Mouse (Mus musculus) urinary bladder, adult 2 months (tissue): ENCODE data around the gene Ttc17. TPM values are rescaled to one million over a fixed set of nuclear protein-coding genes. Genes with fewer than 3 reads are reported as not detected.

Source experiments
- DNase-seq: peaks from one replicate; pipeline ENCODE4 v3.0.0; 2022; ENCODE audit warnings: low spot score
- polyA plus RNA-seq: library from polyadenylated mRNA; depleted of rRNA; stranded (reverse); fragments of >200 nt; gene quantifications from 2 replicates; pipeline ENCODE4 v1.2.3, GENCODE M21; 2012

Ttc17 gene
- polyA plus RNA-seq, 1 experiment, result 17.8 TPM

DNA sequence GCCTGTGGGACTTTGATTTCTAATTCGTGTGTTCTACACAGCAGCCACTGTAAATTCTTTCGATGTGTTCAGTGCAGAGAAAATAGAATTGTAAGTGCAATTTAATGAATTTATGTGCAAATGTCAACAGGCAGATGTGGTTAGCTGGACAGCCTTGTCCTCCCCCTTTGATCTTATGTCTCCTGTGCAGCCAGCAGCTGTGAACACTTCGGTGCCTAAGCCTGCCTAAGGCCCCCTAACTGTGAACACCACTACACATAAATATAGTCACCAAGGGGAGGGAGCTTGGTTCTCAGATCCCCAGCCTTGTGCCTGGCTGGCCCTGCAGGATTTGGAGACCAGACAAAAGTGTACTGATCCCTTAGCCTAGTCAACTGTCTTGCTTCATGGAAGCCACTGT, 109.0 kb downstream of the Ttc17 start:
- DNase-seq, result no peak

DNA sequence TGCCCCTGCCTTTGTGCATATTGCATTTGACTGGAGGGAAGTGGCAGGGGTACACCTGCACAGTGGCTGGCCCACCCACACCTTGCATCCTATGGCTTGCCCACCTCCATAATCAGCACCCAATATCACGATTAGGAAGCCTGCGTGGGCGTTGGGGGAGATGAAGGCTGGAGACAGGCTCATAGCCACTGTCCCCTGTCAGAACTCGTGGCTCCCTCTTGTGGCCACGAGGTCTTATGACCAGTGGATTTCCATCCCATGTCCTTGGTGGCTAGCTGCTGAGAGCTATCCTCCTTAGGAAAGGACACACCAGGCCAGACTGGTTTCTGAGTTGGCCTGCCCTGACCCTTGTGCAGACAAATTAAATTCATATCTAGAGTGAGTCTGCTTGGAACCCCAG, 116.0 kb downstream of the Ttc17 start:
- peak; percentile 44 for DNase-seq

DNA sequence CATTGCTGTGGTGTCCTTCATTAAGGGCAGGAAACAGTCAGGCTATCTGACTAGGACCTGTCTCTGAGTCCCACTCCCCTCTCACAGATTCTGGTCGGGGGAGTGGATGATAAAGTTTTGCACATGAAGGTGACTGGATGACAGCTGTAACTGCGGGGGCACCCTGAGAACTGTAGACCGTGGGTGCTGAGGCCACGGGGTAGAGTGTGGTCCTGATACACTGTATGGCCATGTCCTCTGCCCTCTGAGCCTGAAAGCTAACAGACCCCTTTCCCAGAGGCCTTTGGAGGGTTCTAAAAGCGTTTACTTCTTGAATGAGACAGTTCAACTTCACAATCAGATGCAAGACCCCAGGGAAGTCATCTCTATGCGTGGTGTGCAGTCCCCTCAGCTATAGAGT, 116.8 kb downstream of the Ttc17 start:
- no peak for DNase-seq

DNA sequence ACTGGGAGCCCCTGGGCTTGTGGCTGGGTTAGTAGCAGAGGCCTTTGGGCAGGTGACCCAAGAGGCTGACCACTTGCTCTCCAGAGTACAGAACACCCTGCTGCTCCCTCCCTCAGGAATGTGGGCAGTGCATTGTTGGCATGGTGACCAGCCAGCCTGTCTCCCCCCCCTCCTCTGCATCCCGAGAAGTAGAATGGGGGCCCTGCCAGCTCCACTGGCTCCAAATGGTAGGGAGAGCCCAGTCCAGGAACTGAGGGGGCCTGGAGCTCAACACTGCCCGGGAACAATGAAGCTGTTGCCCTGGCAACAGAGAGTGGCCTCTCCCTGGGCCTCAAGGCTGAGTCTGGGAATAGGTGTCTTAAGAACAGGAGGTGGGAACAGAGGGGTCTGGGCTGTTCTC, 117.3 kb downstream of the Ttc17 start:
- DNase-seq, result no peak

DNA sequence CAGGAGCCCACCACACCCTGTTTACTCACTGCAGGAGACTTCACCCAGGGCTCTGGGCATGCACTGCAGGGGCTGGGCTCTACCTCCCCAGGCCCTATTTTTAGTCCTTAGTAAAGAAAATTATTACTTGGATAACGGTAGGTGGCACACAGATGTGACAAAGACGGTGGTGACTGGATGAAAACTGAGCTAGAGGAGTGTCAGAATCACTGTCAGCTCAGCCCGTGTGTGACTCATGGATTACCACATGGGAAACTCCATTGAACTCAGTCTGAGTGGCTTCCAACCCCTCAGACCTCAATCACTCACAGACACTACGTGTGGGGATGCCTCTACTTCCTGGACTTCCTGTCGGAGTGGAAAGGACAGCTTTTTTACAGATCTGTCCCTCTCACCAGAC, 118.4 kb downstream of the Ttc17 start:
- DNase-seq, result no peak

DNA sequence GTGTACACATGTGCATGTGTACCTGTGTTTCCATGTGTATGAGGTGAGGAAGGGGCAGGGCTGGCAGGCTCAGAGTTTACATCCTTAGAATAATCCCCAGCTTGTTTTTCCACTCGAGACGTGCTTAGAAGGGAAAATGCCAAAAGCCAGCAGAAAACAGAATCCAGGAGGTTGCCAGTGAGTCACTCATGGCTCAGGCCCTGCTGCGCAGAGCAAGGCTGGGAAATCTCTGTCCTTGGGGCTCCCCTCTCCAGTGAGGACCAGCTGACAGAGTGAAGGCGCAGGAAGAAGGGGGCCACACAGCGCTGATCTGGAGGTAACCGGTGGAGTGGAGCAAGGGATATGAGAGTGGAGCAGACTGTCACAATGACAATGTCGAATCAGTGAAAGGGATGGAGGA, 119.1 kb downstream of the Ttc17 start:
- DNase-seq, result no peak

DNA sequence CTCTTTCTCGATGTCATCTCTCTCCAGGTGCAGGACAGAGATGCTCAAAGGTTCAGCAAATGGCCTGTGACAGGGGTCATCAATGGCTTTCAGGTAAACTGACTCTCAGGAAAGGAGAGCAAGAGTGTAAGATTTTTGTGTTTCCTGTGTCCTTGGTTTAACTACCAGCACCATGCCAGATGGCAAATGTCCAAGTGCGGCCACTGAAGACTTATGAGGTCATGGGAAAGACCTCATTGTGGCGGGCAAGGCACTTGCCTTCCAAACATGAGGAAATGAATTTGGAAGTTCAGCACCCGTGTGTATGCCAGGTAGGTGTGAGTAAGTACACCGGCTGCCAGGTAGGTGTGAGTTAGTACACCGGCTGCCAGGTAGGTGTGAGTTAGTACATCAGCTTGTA, 123.0 kb downstream of the Ttc17 start:
- DNase-seq, result no peak

DNA sequence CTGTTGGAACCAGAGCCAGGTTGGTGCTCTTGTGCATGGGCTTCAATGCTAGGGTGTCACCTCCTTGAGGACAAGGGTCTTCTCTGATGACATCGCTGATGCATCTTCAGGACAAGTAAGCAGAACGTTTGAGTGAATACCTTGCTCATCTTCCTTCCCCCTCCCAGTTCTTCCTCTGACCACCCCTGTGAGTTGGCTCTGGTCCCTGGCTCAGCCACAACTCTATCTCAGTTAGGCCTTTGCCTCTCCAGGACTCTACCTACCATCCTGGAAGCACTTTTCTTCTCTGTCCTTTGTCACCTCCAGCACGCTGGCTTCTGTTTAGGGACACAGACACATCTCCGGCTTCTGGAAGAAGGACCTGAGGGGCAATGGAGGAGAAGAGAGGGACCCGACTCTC, 126.9 kb downstream of the Ttc17 start:
- no peak for DNase-seq

DNA sequence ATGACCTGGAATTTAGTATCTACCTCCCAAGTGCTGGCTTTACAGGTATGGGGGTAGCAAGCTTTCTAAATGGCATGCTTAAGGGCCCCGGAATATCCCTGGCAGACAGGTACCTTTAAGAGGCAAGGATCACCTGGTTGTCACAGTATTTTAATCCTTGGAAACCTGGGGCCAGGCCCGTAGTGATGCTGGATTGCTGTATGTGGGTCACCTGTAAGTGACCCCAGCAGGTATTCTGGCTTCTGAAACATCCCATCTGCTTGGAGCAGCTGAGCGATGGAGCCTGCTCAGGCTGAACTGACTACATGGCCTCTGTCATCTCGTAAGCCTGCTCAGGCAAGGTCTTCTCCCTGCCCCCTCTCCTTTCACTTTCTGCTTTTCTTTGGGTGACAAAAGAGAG, 130.4 kb downstream of the Ttc17 start:
- DNase-seq, result no peak

DNA sequence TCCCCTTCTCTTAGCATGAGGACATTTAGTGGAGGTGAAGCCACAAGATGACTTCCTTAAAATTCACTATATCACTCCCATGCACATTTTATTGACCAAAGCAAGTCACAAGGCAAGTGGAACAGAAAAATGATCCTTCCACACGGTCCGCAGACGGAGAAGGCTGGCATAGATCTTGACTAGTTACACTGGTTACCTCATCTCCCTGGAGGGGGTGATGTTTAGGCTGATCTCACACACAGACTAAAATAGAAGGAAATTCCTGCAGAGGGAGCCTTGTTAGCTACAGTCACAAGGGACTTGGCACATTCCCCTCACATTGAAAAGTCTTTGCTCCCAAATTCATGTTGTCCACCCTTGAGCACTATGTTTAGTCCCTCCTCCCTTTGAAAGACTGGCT, 130.8 kb downstream of the Ttc17 start:
- DNase-seq, result no peak

DNA sequence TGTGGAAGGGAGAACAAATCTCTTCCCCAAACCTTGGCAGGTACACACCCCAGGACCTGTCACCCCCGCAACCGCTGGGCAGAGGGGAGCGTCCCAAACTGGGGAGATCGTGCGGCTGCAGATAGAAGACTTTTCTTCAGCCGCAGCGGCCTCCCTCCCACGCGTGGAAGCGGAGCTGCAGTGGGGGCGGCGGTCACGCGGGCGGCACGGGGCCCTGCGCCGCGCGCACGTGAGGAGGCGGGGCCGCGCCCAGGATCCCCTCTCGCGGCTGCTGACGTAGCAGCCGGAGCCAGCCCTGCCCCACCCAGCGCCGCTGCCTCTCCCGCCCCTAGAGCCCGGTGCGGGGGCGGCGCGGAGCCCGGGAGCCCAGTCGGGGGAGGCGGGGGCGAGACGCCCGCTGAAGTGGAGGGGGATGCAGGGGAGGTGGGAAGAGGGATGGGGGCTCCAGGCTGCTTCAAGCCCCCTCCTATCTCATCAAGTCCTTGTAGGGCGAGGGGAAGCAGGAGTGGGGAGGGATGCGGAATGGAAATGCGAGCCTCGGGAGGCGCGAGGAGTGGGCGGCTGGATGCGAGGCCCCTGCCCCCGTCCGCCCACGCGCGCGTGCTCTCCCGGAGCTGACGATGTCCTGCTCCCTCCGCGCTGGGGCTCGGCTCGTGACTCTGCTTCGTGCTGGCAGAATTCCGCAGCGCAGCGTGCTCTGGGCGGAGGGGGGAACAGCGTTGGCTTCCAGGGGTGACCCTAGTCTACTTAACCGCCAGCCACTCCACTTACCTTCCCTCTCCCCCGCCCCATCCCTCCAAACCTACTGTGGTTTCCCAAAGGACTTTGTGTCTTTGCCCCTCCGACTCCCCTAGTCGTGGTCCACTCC, 133.1 kb downstream of the Ttc17 start:
- peak; percentile 72 for DNase-seq

DNA sequence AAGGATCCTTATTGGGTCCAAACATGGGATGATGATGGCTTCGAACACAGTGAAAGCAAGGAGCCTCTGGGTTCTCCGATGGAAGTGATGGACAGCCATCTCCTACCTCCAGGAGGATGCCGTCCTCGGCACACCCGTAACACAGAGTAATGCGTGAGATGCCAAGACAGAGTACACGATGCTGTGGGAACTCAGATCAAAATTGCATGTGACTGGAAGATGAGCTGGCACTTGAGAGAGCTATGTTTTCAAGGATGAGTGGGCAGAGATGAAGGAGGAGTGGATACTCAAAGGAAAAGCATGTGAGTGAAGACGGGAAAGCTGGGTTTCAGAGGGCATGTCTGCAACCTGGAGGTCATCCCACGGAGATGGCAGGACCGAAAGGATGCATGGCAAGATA, 135.3 kb downstream of the Ttc17 start:
- no peak for DNase-seq

DNA sequence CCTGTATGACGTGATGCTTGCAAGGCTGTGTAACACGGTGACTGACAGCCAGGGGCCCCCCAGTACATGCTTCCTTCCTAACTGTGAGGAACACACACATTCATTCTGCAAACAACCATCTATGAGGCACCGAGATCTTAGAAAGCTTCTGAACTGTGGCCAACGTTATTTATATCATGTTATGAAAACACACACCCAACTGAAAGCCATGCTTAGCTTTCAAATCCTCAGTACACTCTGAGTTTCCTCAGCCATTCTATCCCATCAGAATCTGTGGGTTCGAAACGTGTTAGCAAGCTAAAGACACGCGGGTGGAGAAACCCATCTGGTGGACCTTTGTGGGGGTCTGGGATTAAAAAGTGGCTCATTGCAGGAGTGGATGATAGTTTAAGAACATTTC, 137.7 kb downstream of the Ttc17 start:
- DNase-seq, result no peak

DNA sequence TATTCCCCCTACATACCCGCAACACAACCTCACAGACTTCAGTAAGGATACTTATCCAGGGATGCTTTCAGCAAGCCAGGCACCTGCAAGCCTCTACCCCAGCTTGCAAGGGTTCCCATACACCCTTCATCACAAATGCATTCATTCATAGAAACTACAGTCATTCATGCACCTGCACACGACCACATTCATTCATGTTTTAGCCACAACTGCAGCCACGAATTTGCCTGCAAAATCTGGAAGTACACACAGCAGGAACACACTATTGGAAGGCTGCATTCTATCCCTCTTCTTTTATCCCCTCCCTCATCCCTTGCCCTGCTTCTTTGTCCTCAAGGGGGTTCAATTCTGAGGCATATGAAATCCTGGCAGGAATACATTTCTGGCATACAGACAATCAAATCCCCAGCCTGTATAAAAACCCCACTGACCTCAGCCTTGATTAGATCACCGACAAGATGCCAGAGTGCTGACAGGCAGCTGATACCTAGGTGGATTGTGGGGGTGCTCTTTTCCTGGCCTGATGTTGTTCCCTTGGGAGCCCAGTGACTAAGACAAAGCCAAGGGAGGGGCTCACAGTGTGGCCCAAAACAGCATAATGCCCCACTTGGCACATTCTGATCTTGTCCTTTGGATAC, 139.2 kb downstream of the Ttc17 start:
- no peak for DNase-seq

DNA sequence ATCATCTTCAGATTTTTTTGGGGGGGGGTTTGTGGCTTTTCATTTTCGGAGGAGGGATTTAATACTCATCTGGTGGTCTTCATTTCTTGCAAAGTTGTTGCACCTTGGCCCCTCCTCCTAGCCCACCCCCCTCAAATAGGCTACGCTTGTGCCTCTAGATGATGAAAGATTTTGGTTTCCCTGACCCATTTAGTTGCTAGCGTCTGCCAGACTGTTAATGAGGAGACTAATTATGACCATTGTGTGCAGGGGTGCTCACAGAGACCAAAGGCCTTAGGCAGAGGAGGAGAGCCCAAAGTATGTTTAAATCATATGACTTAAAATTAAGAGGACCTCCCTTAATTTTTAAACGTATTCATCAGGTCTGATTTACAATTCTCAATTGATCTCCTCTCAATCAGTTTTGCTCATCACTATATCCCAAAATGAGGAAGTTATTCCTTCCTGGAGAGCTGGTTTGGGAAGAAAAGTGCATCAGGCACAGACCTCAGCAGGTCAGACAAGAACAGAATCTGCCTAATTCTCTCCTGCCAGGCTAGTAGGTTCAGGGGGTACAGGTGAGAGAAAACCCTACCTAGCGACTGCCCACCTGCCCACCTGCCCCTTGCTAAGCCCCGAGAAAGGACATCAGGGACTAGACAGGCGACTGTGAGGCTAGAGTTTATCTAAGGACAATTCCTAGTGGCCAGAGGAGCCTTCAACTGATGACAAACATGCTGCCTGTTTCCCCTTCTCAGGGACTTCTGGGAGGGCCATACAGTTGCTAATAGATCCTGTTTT, 139.9 kb downstream of the Ttc17 start:
- no peak for DNase-seq

DNA sequence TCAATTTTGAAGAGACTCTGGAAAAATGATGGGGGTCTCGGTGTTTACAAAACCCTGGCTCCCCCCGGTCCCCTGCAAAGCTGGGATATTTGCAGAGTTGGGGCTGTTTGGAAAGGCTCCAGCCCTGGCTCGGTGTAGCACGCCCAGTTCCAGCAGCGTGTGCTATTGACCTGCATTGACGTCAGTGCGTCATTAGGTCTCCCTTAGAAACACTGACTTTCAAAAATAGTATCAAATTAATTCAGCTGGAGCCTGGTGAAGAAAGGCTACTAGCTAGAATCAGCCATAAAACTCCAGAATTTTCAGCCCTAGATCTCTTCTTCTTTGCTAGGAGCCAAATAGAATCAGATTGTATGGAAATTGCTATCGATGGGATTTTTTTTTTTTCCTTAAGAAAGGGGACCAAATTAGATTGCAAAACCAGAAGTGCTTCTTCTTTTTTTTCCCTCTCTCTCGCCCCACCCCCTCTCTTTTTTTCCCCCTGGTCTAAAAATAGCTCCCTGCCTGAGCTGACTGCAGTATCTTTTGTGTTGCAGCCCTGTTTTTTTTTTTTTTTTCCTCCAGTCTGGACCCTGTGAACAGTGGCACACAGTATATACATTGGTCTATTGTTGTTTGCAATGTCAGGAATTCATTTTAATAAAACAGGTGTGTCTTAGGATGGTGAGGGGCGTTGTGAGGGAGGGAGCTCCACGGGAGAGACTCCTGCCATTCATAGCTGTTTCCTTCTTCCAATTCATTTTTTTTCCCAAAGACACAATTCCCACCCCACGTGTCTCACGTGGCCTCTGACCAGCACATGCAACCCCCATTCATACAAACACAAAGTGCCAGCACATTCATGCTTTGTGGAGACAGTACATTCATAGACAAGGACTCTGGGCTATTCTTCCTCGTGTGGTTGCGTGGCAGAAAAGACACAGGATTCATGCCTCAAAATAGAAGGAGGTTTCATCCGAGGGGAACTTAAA, 141.0 kb downstream of the Ttc17 start:
- DNase-seq, result no peak

DNA sequence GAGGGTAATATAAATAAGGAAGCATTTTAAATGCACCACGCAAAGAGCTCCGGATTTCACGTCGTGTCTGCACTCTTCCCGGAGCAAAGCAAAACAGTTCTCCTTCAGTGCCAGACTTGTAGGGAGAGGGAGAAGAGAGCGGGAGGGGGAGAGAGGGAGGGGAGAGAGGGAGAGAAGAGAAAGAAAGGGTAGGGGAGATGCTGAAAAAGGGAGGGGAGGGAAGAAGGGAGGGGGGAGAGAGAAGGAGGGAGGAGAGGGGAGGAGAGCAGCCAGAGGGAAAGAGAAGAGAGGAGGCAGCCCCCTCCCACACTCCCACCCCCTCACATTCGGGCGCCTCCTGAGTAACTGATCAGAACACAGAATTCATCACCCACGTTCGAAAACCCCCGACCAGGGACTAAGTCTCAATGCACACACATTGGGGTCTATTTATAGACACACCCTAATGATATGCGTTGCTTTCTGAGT, 141.8 kb downstream of the Ttc17 start:
- DNase-seq, result no peak

DNA sequence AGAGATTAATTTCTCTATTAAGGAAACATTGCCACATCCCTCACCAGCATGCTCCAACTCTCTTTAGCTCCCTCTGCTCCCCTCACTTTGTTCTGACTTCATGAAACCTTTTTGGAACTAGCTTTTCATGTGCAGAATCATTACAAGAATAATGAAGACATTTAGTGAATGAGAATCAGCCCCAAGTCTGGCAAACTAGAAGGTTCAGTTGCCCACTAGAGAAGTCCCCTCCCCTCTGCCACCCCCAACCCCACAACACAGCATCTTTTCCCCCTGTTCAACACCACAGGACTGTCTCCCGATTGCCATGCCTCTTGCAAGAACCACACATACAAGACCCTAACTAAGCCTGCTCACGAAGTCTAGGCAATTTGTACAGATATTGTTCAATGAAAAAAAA, 142.5 kb downstream of the Ttc17 start:
- DNase-seq, result no peak

DNA sequence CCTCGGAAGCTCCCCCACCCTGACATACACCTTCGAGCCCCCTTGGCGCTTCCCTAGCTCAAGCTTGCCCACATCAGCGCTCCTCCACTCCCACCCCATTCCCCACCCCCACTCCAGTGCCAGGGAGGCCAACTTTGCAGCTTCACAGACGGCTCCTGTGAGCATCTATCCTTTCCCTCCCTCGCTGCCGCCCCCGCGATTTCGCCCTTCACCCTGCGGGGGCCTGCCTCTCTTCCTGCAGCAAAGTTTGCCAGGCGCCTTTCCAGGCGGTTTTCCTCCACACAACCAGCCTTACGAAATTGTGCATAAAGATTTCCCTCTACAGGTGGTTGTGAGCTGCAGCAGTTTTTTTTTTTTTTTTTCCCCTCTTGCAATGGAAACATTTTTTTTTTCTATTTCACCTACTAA, 143.0 kb downstream of the Ttc17 start:
- DNase-seq, result no peak

DNA sequence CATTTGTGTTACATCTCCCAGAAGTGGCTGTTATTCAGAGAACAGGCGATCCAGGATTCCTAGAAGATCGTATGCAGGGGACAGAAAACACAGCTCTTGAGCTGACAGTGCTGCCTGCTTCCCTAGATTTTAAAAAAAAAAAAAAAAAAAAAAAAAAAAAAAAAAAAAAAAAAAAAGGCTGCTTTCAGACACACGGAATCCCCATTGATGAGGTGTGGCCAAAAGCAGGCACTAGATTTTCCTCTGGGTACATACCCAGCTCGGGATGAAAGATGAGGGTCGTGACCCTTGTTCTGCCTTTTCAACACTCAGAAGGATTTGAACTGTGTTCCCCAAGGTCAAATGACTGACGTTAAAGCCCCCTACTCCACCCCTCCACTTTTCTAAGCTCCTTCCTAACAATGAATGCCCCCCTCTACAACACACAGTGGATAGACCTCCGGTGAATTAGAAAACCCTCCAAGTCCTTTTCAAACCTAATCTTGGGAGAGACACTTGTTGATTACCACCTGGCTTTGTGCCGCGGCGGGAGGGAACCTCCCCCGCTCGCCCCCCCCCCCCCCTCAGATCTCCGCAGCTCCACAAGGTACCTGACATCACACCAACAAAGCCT, 143.5 kb downstream of the Ttc17 start:
- DNase-seq, result no peak

DNA sequence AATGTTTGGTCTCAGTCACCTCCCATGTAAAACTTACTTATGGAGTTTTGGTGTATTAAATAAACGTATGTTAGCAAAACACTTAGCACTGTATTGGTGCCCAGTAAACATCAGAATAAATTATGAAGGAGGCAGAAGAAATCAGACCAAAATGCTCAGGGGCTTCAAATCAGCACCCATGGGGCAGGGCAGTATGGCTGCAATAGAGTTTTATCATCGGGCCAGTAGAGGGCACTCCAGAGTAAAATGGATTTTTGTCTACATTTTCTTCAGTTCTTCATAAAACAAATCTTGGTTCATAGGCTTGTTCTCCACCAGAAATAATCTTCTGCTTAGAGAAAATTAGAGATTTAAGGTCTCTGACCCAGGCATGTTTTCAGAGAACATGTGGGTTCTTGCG, 152.4 kb downstream of the Ttc17 start:
- no peak for DNase-seq
